Comparison of ENCODE assay signal across 21 mouse cellular contexts in genomic region chr10:93686579-93686978, GRCm38 (mm10).
"Had no signal": no experiment of that assay in that cellular context is flagged by ENCODE, and none has a peak within 500 bp of the region (broad histone marks: within the 10 kb centered on the region; RNA-seq: fewer than 3 reads in every experiment).

No protein-coding gene starts in this region.

- H3K4me3 ChIP-seq: liver, embryonic 15.5 days; megakaryocyte, embryonic 14.5 days; midbrain, embryonic 13.5 days; myocyte; neural tube, embryonic 13.5 days; neural tube, embryonic 15.5 days had no signal

- H3K4me1 ChIP-seq: midbrain, embryonic 13.5 days; neural tube, embryonic 13.5 days had no signal

- H3K27ac ChIP-seq: macrophage; midbrain, embryonic 13.5 days; neural tube, embryonic 13.5 days; neural tube, embryonic 15.5 days had no signal

- H3K9me3 ChIP-seq: liver, embryonic 15.5 days; megakaryocyte, embryonic 14.5 days; midbrain, embryonic 13.5 days; neural tube, embryonic 13.5 days; neural tube, embryonic 15.5 days had no signal

- DNase-seq: lung, adult 18-20 months; lung, embryonic 14.5 days; lung, postnatal 14 days; lung, postnatal 36 days; retina, postnatal 1 day; right cerebral cortex, adult 18-20 months; right cerebral cortex, postnatal 25 days; right cerebral cortex, postnatal 4 days; spleen, adult 18-20 months; thymus, adult 2 months; thymus, postnatal 25 days; thymus, postnatal 4 days had no signal

- H3K36me3 ChIP-seq: liver, embryonic 15.5 days had no signal

- H3K27me3 ChIP-seq: liver, embryonic 15.5 days; megakaryocyte, embryonic 14.5 days; midbrain, embryonic 13.5 days; neural tube, embryonic 13.5 days; neural tube, embryonic 15.5 days had no signal

- ATAC-seq: midbrain, embryonic 13.5 days; midbrain, embryonic 16.5 days had no signal

- H3K9ac ChIP-seq: liver, embryonic 15.5 days; lung, embryonic 14.5 days; midbrain, embryonic 13.5 days; neural tube, embryonic 13.5 days; neural tube, embryonic 15.5 days had no signal

- H3K4me2 ChIP-seq: liver, embryonic 15.5 days; lung, embryonic 14.5 days; midbrain, embryonic 11.5 days; midbrain, embryonic 13.5 days; neural tube, embryonic 13.5 days; neural tube, embryonic 15.5 days had no signal
